Mouse (Mus musculus) neural tube, embryonic 15.5 days (tissue): ENCODE measurements at regions not wholly inside any gene's neighbourhood (a gene's known extent, or its start where the extent isn't known, plus 50 kb on each side); places are given as distances from the start of the nearest gene placed in this dataset.

Experiments
- ATAC-seq: fragments of 200-750 bp; cut with Nextera tagmentation; 2 replicates; pipeline ENCODE4 v1.8.0; 2017; ENCODE audit warnings: mild to moderate bottlenecking, moderate TSS enrichment, moderate library complexity; ENCODE audit not compliant: low FRiP score
- H3K27ac ChIP-seq: fragments of 300-500 bp; sonication (generic); replicated peaks from 2 replicates; pipeline ENCODE4 v1.5.1; 2015; ENCODE audit warnings: mild to moderate bottlenecking, inconsistent platforms
- H3K27me3 ChIP-seq: fragments of 300-500 bp; sonication (generic); replicated peaks from 2 replicates; pipeline ENCODE4 v1.6.1; 2015; ENCODE audit warnings: inconsistent platforms
- H3K36me3 ChIP-seq: fragments of 300-500 bp; sonication (generic); 2 replicates; pipeline ENCODE4 v1.6.1; 2015; ENCODE audit warnings: inconsistent platforms
- H3K4me1 ChIP-seq: fragments of 300-500 bp; sonication (generic); 2 replicates; pipeline ENCODE4 v1.6.1; 2015; ENCODE audit warnings: inconsistent platforms
- H3K4me2 ChIP-seq: fragments of 300-500 bp; sonication (generic); 2 replicates; pipeline ENCODE4 v1.6.1; 2015; ENCODE audit warnings: inconsistent platforms, mild to moderate bottlenecking, moderate library complexity
- H3K4me3 ChIP-seq: fragments of 300-500 bp; sonication (generic); replicated peaks from 2 replicates; pipeline ENCODE4 v1.5.1; 2015; ENCODE audit warnings: mild to moderate bottlenecking, inconsistent platforms
- H3K9ac ChIP-seq: fragments of 300-500 bp; sonication (generic); replicated peaks from 2 replicates; pipeline ENCODE4 v1.6.1; 2015; ENCODE audit warnings: mild to moderate bottlenecking, inconsistent platforms
- H3K9me3 ChIP-seq: fragments of 300-500 bp; sonication (generic); replicated peaks from 2 replicates; pipeline ENCODE4 v1.6.1; 2016; ENCODE audit warnings: inconsistent platforms
- WGBS: fragments of 180-500 bp; shearing (Covaris S2); methylation state at CpG from one replicate; pipeline ENCODE4 v1.1.7; 2015; ENCODE audit warnings: mixed read lengths; 5-methylcytosine and 5-hydroxymethylcytosine counted together

DNA sequence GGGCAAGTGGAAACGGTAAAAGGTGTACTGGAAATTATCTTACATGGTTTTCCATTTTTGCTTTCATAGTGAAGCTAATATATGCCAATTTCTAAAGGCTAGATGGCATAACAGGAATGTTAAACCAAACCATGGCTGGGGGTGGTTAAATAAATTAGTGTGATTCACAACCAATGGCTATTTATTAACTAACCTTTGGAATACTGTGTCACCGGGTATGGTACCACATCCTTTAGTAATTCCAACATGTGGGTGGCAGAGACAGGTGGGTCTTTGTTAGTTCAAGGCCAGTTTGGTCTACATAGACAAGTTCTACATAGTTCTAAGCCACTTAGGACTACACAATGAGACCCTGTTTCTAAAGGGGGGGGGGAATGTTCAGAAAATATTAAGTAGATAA, 179.8 kb upstream of the Plxnc1 start:
- no peaks in the 10 kb centered on the region for H3K27me3 ChIP-seq
- H3K27ac ChIP-seq, result no peak overlapping the region
- no peaks in the 10 kb centered on the region for H3K36me3 ChIP-seq
- H3K9me3 ChIP-seq, result no peaks in the 10 kb centered on the region
- WGBS, result 92% methylated on average over 2 of the region's 2 CpGs
- H3K4me2 ChIP-seq, result no peak overlapping the region
- no peak for ATAC-seq
- H3K4me1 ChIP-seq, result no peaks in the 10 kb centered on the region
- H3K4me3 ChIP-seq, result no peak overlapping the region
- no peak overlapping the region for H3K9ac ChIP-seq

GRCm38 (mm10) chr10:95120007-95120406, 175.4 kb upstream of the Plxnc1 start:
- H3K27ac ChIP-seq, result no peak overlapping the region
- 86% methylated on average over 4 of the region's 4 CpGs for WGBS
- H3K4me1 ChIP-seq, result no peaks in the 10 kb centered on the region
- H3K27me3 ChIP-seq, result no peaks in the 10 kb centered on the region
- ATAC-seq, result no peak
- H3K36me3 ChIP-seq, result no peaks in the 10 kb centered on the region
- H3K4me3 ChIP-seq, result no peak overlapping the region
- no peak overlapping the region for H3K9ac ChIP-seq
- no peaks in the 10 kb centered on the region for H3K9me3 ChIP-seq
- H3K4me2 ChIP-seq, result no peak overlapping the region

DNA sequence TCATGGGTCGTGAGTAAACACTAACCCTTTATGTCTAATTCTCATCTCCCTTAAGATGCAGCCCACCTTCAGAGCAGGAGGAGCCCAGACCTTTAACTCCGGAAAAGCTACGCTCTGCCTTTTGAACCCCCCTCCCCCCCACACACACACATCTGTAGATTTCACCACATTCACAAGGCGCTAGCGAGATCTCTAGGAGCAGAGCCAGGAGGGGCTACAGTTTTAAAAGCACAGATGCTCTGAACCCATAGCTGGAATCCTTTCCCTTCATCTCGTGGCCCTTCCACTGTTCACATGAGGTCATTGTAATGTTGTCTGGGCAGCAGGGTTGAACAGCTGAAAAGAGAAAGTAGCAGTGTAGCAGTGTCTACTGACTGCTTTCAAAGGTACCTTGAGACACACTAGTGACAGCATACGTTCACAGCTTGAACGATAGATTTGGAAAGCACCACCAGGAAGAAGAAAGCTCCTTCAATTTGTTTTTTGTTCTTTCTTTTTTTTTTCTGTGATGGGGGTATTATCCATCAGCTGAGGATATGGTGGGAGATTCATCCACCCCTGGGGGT, 174.2 kb upstream of the Plxnc1 start:
- WGBS, result 77% methylated on average over 8 of the region's 8 CpGs
- Histone ChIP-seq H3K9ac (no peak overlapping the region), H3K27ac (no peak overlapping the region), H3K36me3 (no peaks in the 10 kb centered on the region), H3K4me2 (no peak overlapping the region), H3K9me3 (no peaks in the 10 kb centered on the region), H3K4me3 (no peak overlapping the region), H3K27me3 (no peaks in the 10 kb centered on the region), H3K4me1 (no peaks in the 10 kb centered on the region)
- no peak for ATAC-seq

DNA sequence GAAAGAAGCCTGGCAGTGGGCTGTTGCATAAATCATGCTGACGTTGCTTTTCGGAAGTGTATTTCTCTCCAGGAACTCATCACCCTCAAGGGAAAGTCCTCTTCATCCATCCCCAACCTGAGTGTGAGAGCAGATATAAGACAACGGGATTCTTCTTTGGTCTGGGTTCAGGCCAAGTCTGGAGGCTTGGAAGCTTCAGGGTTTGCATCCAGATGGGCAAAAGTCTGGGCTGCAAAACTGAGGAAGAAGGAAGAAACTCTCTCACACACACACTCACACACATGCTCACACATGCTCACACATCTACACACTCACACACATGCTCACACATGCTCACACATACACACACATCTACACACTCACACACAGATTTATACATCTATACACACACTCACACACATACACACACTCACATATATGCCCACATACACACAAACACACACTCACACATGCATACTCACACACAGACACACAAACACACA, 173.1 kb upstream of the Plxnc1 start:
- no peak overlapping the region for H3K4me3 ChIP-seq
- no peak overlapping the region for H3K4me2 ChIP-seq
- no peak overlapping the region for H3K9ac ChIP-seq
- H3K27ac ChIP-seq, result no peak overlapping the region
- ATAC-seq, result no peak
- H3K9me3 ChIP-seq, result no peaks in the 10 kb centered on the region
- H3K36me3 ChIP-seq, result no peaks in the 10 kb centered on the region
- H3K27me3 ChIP-seq, result no peaks in the 10 kb centered on the region
- 58% methylated on average over 3 of the region's 3 CpGs for WGBS
- H3K4me1 ChIP-seq, result no peaks in the 10 kb centered on the region; the same call in 1 of the 2 replicates

DNA sequence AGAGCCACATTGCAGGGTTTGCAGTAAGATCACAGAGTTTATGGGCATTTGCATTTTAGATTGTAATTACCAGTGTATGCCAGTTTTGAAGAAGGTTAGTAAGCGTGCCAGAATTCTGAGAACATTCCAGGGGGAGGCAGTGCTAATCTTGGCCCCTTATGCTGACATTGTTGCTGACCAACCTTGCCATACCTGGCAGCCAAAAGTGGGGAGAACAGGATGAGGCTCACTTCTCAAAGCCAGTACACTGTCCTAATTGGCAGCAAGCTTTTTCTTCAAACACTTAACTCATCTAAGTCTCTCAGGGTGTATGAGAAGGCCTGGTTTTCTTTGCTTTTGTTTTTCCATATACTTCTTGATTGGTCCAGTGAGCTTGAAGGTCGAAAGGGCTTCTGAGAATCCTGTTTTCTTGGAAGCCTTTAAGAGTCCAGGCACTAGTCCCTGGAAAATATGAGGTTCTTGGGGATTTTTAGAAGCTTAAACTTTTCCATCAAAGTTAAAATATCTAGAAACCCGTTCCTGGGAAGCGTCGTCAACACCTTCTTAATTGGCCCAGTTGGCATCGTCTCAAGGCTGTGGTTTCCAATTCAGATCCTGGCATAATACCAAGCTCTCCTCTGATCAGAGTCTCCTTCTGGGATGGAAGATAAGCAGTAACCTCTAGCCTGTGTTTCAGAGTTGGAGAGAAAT, 172.6 kb upstream of the Plxnc1 start:
- Histone ChIP-seq H3K27me3 (no peaks in the 10 kb centered on the region), H3K4me3 (no peak overlapping the region), H3K36me3 (no peaks in the 10 kb centered on the region), H3K9ac (no peak overlapping the region), H3K4me1 (no peaks in the 10 kb centered on the region; the same call in 1 of the 2 replicates), H3K27ac (no peak overlapping the region), H3K9me3 (no peaks in the 10 kb centered on the region), H3K4me2 (no peak overlapping the region)
- WGBS, result 73% methylated on average over 6 of the region's 6 CpGs
- ATAC-seq, result no peak

- ATAC-seq, result no peak
- H3K4me2 ChIP-seq, result no peak overlapping the region
- no peaks in the 10 kb centered on the region; the same call in 1 of the 2 replicates for H3K4me1 ChIP-seq
- no peaks in the 10 kb centered on the region for H3K27me3 ChIP-seq
- H3K9ac ChIP-seq, result no peak overlapping the region
- H3K9me3 ChIP-seq, result no peaks in the 10 kb centered on the region
- H3K27ac ChIP-seq, result no peak overlapping the region
- no peaks in the 10 kb centered on the region for H3K36me3 ChIP-seq
- 65% methylated on average over 3 of the region's 3 CpGs for WGBS
- H3K4me3 ChIP-seq, result no peak overlapping the region
Measured at GRCm38 (mm10) chr10:95116579-95117011, 172.0 kb upstream of the Plxnc1 start.

- H3K27me3 ChIP-seq, result no peaks in the 10 kb centered on the region
- no peak overlapping the region for H3K4me3 ChIP-seq
- H3K9me3 ChIP-seq, result no peaks in the 10 kb centered on the region
- no peak overlapping the region for H3K27ac ChIP-seq
- peaks cover 2% of the 10 kb centered on the region; the same call in 1 of the 2 replicates for H3K4me1 ChIP-seq
- H3K9ac ChIP-seq, result no peak overlapping the region
- no peak for ATAC-seq
- H3K36me3 ChIP-seq, result no peaks in the 10 kb centered on the region
- H3K4me2 ChIP-seq, result no peak overlapping the region
- WGBS, result 29% methylated on average over 9 of the region's 9 CpGs
Measured at GRCm38 (mm10) chr10:95112837-95113388, 168.3 kb upstream of the Plxnc1 start.

GRCm38 (mm10) chr10:95112231-95112774, 167.7 kb upstream of the Plxnc1 start:
- Histone ChIP-seq H3K9ac (no peak overlapping the region), H3K4me3 (no peak overlapping the region), H3K27ac (no peak overlapping the region), H3K4me1 (peaks cover 8% of the 10 kb centered on the region; the same call in 1 of the 2 replicates), H3K27me3 (no peaks in the 10 kb centered on the region), H3K4me2 (no peak overlapping the region), H3K9me3 (no peaks in the 10 kb centered on the region), H3K36me3 (no peaks in the 10 kb centered on the region)
- ATAC-seq, result no peak
- 74% methylated on average over 14 of the region's 14 CpGs for WGBS

DNA sequence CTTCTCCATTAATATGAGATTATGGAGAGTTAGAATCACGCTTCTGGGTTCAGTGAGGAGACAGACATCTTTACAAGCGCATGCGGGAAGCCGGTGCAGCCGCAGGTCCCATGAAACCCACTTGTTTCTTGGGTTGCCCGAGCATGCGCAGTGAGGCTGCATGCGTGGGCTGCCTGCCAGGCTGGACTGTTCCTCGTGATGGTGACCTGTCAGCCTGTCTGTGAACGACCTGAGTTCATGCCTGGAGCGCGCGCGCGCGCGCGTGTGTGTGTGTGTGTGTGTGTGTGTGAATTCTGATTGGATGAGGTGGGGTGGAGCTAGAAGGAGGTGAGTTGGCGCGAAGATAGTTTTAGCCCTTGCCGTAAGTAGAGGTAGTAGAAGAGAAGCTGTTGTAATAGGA, 166.2 kb upstream of the Plxnc1 start:
- no peaks in the 10 kb centered on the region for H3K36me3 ChIP-seq
- H3K9ac ChIP-seq, result no peak overlapping the region
- 90% methylated on average over 21 of the region's 21 CpGs for WGBS
- ATAC-seq, result no peak
- H3K27ac ChIP-seq, result no peak overlapping the region
- H3K4me3 ChIP-seq, result no peak overlapping the region
- H3K27me3 ChIP-seq, result no peaks in the 10 kb centered on the region
- no peak overlapping the region for H3K4me2 ChIP-seq
- H3K9me3 ChIP-seq, result no peaks in the 10 kb centered on the region
- H3K4me1 ChIP-seq, result peaks cover 11% of the 10 kb centered on the region; the same call in 1 of the 2 replicates

DNA sequence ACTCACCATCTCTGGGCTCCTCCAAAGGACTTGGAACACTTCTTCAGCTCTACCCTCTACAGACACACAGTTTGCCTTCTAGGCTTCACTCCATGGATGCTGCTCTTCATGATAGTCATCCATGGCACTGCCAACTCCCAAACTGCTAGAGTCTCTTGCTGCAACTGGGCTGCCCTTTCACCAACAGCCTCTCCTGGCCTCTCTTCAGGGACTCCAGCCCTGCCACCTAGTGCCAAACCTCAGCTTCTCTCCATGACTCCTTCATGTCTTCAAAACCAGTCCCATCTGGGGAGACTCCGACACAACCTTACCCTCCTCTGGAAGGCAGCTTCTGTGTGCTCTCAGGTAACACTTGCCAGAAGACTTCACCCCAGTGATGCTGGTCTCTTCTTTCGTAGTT, 164.9 kb upstream of the Plxnc1 start:
- no peak overlapping the region for H3K4me2 ChIP-seq
- no peaks in the 10 kb centered on the region for H3K9me3 ChIP-seq
- no peak overlapping the region for H3K9ac ChIP-seq
- H3K27ac ChIP-seq, result no peak overlapping the region
- no peaks in the 10 kb centered on the region for H3K27me3 ChIP-seq
- peaks cover 11% of the 10 kb centered on the region; the same call in 1 of the 2 replicates for H3K4me1 ChIP-seq
- no peak for ATAC-seq
- WGBS, result 93% methylated on average over 2 of the region's 2 CpGs
- H3K4me3 ChIP-seq, result no peak overlapping the region
- H3K36me3 ChIP-seq, result no peaks in the 10 kb centered on the region

DNA sequence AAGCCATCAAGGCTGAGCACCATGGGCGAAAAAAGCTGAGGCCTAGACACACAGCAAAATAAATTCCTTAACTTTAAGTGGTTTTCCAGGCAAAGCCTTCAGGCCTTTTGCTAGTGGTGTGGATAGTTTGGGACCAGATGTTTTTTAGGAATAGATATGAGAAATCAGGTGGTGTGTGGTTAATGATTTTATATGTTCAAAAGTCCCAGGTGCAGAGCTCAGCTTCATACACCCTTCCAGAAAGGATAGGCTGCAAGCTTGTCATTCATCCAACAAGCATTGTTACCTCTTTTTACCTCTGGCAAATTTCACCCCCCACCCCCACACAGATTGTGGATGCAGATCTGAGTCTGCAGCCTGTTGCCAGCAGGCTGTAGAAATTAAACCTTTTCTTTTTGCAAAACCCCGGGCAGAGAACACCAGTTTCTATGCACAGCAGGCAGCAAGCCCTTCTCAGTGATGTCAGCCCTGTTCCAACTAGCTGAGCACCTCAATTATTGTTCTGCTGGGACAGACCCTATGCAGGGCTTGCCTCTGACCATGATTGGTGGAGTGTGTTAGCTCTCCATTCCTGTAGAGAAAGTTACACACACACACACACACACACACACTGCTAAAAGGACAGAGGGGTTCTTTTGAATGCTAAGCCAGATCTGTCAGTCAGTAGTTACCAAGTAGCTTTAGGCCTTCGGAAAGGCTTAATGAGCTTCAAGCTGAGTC, 163.1 kb upstream of the Plxnc1 start:
- H3K4me3 ChIP-seq, result no peak overlapping the region
- 28% methylated on average over 3 of the region's 3 CpGs for WGBS
- no peaks in the 10 kb centered on the region for H3K27me3 ChIP-seq
- H3K9me3 ChIP-seq, result no peaks in the 10 kb centered on the region
- no peak overlapping the region; the same call in 1 of the 2 replicates for H3K27ac ChIP-seq
- no peak overlapping the region for H3K9ac ChIP-seq
- H3K4me1 ChIP-seq, result peaks cover 11% of the 10 kb centered on the region; the same call in 1 of the 2 replicates
- ATAC-seq, result no peak
- H3K4me2 ChIP-seq, result no peak overlapping the region
- H3K36me3 ChIP-seq, result no peaks in the 10 kb centered on the region
